Mouse (Mus musculus) stomach, postnatal 0 days (tissue): ENCODE data around the gene Acoxl.

Source experiments
- CTCF ChIP-seq: IDR thresholded peaks from 2 replicates; pipeline ENCODE4 v1.5.1; 2016; ENCODE audit warnings: antibody characterized with exemption, low read depth, mild to moderate bottlenecking, moderate library complexity
- EP300 ChIP-seq: optimal IDR thresholded peaks from 2 replicates; pipeline ENCODE3; 2016; ENCODE audit warnings: antibody characterized with exemption

DNA sequence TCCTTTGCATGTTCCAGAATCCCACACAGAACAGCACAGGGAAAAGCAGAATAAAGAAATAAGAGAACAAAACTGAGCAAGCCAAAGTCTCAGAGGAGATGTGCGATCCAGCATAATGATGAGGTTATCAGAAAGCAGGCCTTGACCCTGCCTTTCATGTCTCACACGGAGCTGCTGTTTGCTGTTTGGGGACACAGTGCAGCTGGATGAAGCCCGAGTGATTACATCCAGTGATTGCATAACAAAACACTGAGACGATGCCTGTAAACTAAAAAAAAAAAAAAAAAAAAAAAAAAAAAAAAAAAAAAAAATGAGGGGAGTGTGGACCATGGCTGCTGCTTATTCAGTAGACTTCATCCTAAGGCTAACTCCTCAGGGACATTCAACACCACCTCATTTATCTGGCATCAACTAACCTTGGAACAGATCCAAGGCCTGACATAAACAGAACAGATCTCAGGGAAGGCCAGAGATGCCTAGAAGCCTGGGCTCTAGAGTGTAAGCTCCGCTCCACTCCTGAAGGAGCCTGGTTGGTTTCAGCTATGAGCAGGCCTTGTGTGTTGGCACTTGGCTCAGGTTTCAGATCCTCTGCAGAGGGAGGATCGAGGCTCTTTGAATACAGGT is 152.3 kb downstream of the Acoxl start:
- no peak for TF ChIP-seq CTCF
- TF ChIP-seq EP300 = no peak
